Mouse (Mus musculus) ES-E14 (cell line): ENCODE data around the gene 1810055G02Rik. TPM values are rescaled to one million over a fixed set of nuclear protein-coding genes. Genes with fewer than 3 reads are reported as not detected.

Experiments used
- DNase-seq: peaks from one replicate; pipeline ENCODE4 v3.0.0-alpha.2; 2013; ENCODE audit warnings: low read depth, low spot score
- H3K27ac ChIP-seq: 2 replicates; pipeline ENCODE4 v1.5.1; 2012; ENCODE audit warnings: low read depth, mild to moderate bottlenecking, low read length, moderate library complexity, mixed read lengths; ENCODE audit not compliant: poor library complexity, insufficient read depth, severe bottlenecking
- H3K36me3 ChIP-seq: 2 replicates; pipeline ENCODE4 v1.6.1; 2012; ENCODE audit warnings: mild to moderate bottlenecking, low read length, moderate library complexity, mixed read lengths; ENCODE audit not compliant: control insufficient read depth, poor library complexity, insufficient read depth, severe bottlenecking
- H3K4me1 ChIP-seq, 2 experiments: fragments of 150-350 bp in 1 of 2; sonication (generic) in 1 of 2; 2 replicates each; pipeline ENCODE4 v1.6.1; 2012; ENCODE audit warnings: low read length in 2 of 2, mild to moderate bottlenecking in 1 of 2, mixed read lengths in 1 of 2; ENCODE audit not compliant: control insufficient read depth in 2 of 2, insufficient read depth in 2 of 2, poor library complexity in 1 of 2
- H3K4me3 ChIP-seq, 2 experiments: fragments of 150-350 bp in 1 of 2; sonication (generic) in 1 of 2; 2 replicates each; pipeline ENCODE4 v1.5.1; 2012; ENCODE audit warnings: low read length in 2 of 2, low read depth in 1 of 2, mild to moderate bottlenecking in 1 of 2, mixed read lengths in 1 of 2; ENCODE audit not compliant: insufficient read depth in 1 of 2, poor library complexity in 1 of 2, severe bottlenecking in 1 of 2
- H3K9ac ChIP-seq: 2 replicates; pipeline ENCODE4 v1.6.1; 2012; ENCODE audit warnings: low read depth, mild to moderate bottlenecking, low read length, mixed read lengths; ENCODE audit not compliant: poor library complexity, insufficient read depth, severe bottlenecking
- H3K9me3 ChIP-seq: fragments of 150-350 bp; sonication (generic); 2 replicates; pipeline ENCODE4 v1.6.1; 2012; ENCODE audit warnings: low read depth, mild to moderate bottlenecking, low read length; ENCODE audit not compliant: control insufficient read depth, insufficient read depth
- CHD2 ChIP-seq: IDR thresholded peaks from 2 replicates; pipeline ENCODE4 v1.6.1; 2014; ENCODE audit warnings: mild to moderate bottlenecking, low read depth, low read length, inconsistent platforms
- HCFC1 ChIP-seq: IDR thresholded peaks from 2 replicates; pipeline ENCODE4 v1.6.1; 2012; ENCODE audit warnings: low read length, inconsistent platforms, borderline replicate concordance; ENCODE audit not compliant: insufficient read depth
- MAFK ChIP-seq: IDR thresholded peaks from 2 replicates; pipeline ENCODE4 v1.6.1; 2014; ENCODE audit warnings: mild to moderate bottlenecking, low read depth, low read length, inconsistent platforms; ENCODE audit not compliant: insufficient read depth
- ZC3H11A ChIP-seq: IDR thresholded peaks from 2 replicates; pipeline ENCODE4 v1.6.1; 2012; ENCODE audit warnings: low read depth, mild to moderate bottlenecking, inconsistent platforms, low read length, borderline replicate concordance
- ZNF384 ChIP-seq: IDR thresholded peaks from 2 replicates; pipeline ENCODE4 v1.6.1; 2012; ENCODE audit warnings: low read depth, low read length, inconsistent platforms
- in situ Hi-C, 2 experiments: fragments of 600-800 bp; cut with MboI; formaldehyde crosslinking; loops; one replicate each; pipeline ENCODE4 v1.15.1; 2025; ENCODE audit warnings: low sequenced_read_pairs in 2 of 2, inconsistent platforms in 1 of 2; ENCODE audit not compliant: unreplicated experiment in 2 of 2
- total RNA-seq: library from RNA; depleted of rRNA; stranded (reverse); fragments of 300-350 nt; gene quantifications from 2 replicates; pipeline ENCODE4 v1.2.3, GENCODE M21; 2012

Gene 1810055G02Rik
- total RNA-seq, 1 experiment = 31.4 TPM

- Histone ChIP-seq H3K4me3 (no peak overlapping the region), H3K9me3 (0 out of 2 replicates have a peak, but pooled peaks cover 2% of the 10 kb centered on the region), H3K4me1 (peaks cover 0 to 2% of the 10 kb centered on the region in 2 experiments; a peak in 1 of 4 replicates), H3K27ac (no peak overlapping the region), H3K9ac (no peak overlapping the region), H3K36me3 (no peaks in the 10 kb centered on the region)
- in situ Hi-C loops = no loop called here
- DNase-seq = no peak
- TF ChIP-seq MAFK (no peak), ZNF384 (no peak), CHD2 (no peak), HCFC1 (no peak)
Observed at GRCm38 (mm10) chr19:3752621-3753239, 44.6 kb downstream of the 1810055G02Rik start.

GRCm38 (mm10) chr19:3753240-3753633 lies 45.1 kb downstream of the 1810055G02Rik start:
- no peak for DNase-seq
- no peak overlapping the region for H3K9ac ChIP-seq
- no peak overlapping the region for H3K27ac ChIP-seq
- H3K4me3 ChIP-seq = no peak overlapping the region
- in situ Hi-C loops = no loop called here
- peaks cover 0 to 4% of the 10 kb centered on the region in 2 experiments; a peak in 1 of 4 replicates for H3K4me1 ChIP-seq
- H3K36me3 ChIP-seq = no peaks in the 10 kb centered on the region
- H3K9me3 ChIP-seq = 0 out of 2 replicates have a peak, but pooled peaks cover 2% of the 10 kb centered on the region
- TF ChIP-seq ZC3H11A = no peak
- TF ChIP-seq MAFK = no peak
- no peak for TF ChIP-seq ZNF384
- no peak for TF ChIP-seq CHD2
- no peak for TF ChIP-seq HCFC1

GRCm38 (mm10) chr19:3753738-3754137 lies 45.6 kb downstream of the 1810055G02Rik start:
- 0 out of 2 replicates have a peak, but pooled peaks cover 2% of the 10 kb centered on the region for H3K9me3 ChIP-seq
- H3K9ac ChIP-seq = no peak overlapping the region
- H3K36me3 ChIP-seq = no peaks in the 10 kb centered on the region
- H3K4me1 ChIP-seq = peaks cover 0 to 4% of the 10 kb centered on the region in 2 experiments; a peak in 1 of 4 replicates
- in situ Hi-C loops = no loop called here
- no peak for TF ChIP-seq ZNF384
- TF ChIP-seq ZC3H11A = no peak
- TF ChIP-seq MAFK = no peak
- TF ChIP-seq HCFC1 = no peak
- no peak for TF ChIP-seq CHD2
- no peak for DNase-seq
- no peak overlapping the region for H3K4me3 ChIP-seq
- no peak overlapping the region for H3K27ac ChIP-seq

GRCm38 (mm10) chr19:3757861-3758260 lies 49.8 kb downstream of the 1810055G02Rik start:
- Histone ChIP-seq H3K9me3 (0 out of 2 replicates have a peak, but pooled peaks cover 2% of the 10 kb centered on the region), H3K9ac (no peak overlapping the region), H3K4me3 (no peak overlapping the region), H3K4me1 (peaks cover 0 to 2% of the 10 kb centered on the region in 2 experiments; a peak in 1 of 4 replicates), H3K36me3 (no peaks in the 10 kb centered on the region), H3K27ac (no peak overlapping the region)
- DNase-seq = no peak
- in situ Hi-C loops = no loop called here
- no peak for TF ChIP-seq MAFK
- no peak for TF ChIP-seq ZC3H11A
- no peak for TF ChIP-seq HCFC1
- TF ChIP-seq ZNF384 = no peak
- TF ChIP-seq CHD2 = no peak
